Mouse (Mus musculus) embryonic facial prominence, embryonic 13.5 days (tissue): ENCODE data around the gene Faf1. TPM values are rescaled to one million over a fixed set of nuclear protein-coding genes. Genes with fewer than 3 reads are reported as not detected.

Experiments used
- ATAC-seq: fragments of 200-750 bp; cut with Nextera tagmentation; 2 replicates; pipeline ENCODE4 v1.8.0; 2017; ENCODE audit warnings: low read depth; ENCODE audit not compliant: insufficient number of reproducible peaks, insufficient read depth, low FRiP score, low TSS enrichment
- H3K27ac ChIP-seq: fragments of 300-500 bp; sonication (generic); 2 replicates; pipeline ENCODE4 v1.5.1; 2015; ENCODE audit warnings: moderate library complexity, mild to moderate bottlenecking, inconsistent platforms
- H3K27me3 ChIP-seq: fragments of 300-500 bp; sonication (generic); 2 replicates; pipeline ENCODE4 v1.6.1; 2015; ENCODE audit warnings: mild to moderate bottlenecking, inconsistent platforms
- H3K36me3 ChIP-seq: fragments of 300-500 bp; sonication (generic); 2 replicates; pipeline ENCODE4 v1.6.1; 2015; ENCODE audit warnings: mild to moderate bottlenecking, inconsistent platforms
- H3K4me1 ChIP-seq: fragments of 300-500 bp; sonication (generic); 2 replicates; pipeline ENCODE4 v1.6.1; 2015; ENCODE audit warnings: inconsistent platforms
- H3K4me2 ChIP-seq: fragments of 300-500 bp; sonication (generic); 2 replicates; pipeline ENCODE4 v1.6.1; 2015; ENCODE audit warnings: moderate library complexity, mild to moderate bottlenecking, inconsistent platforms
- H3K4me3 ChIP-seq: fragments of 300-500 bp; sonication (generic); 2 replicates; pipeline ENCODE4 v1.5.1; 2015; ENCODE audit warnings: mild to moderate bottlenecking, inconsistent platforms
- H3K9ac ChIP-seq: fragments of 300-500 bp; sonication (generic); 2 replicates; pipeline ENCODE4 v1.6.1; 2015; ENCODE audit warnings: mild to moderate bottlenecking, inconsistent platforms
- H3K9me3 ChIP-seq: fragments of 300-500 bp; sonication (generic); 2 replicates; pipeline ENCODE4 v1.6.1; 2016; ENCODE audit warnings: inconsistent platforms
- WGBS: fragments of 180-500 bp; shearing (Covaris S2); methylation state at CpG from one replicate; pipeline ENCODE4 v1.1.7; 2015; ENCODE audit warnings: mixed read lengths; 5-methylcytosine and 5-hydroxymethylcytosine counted together
- polyA plus RNA-seq: library from polyadenylated mRNA; unstranded; fragments of >200 nt; fragmentation: Nextera tagmentation; extraction: Ambion mirVana; gene quantifications from 2 replicates; pipeline ENCODE4 v1.2.1, GENCODE M21; 2015

Faf1 gene
- polyA plus RNA-seq, 1 experiment from 2014 or later: 27.5 TPM

- WGBS: 6% methylated on average over 4 of the region's 4 CpGs
- Histone ChIP-seq H3K9me3 (no peaks in the 10 kb centered on the region), H3K27ac (no peak overlapping the region), H3K36me3 (no peaks in the 10 kb centered on the region), H3K9ac (no peak overlapping the region), H3K4me1 (peaks cover 12% of the 10 kb centered on the region), H3K4me3 (no peak overlapping the region), H3K27me3 (peaks cover 73% of the 10 kb centered on the region), H3K4me2 (no peak overlapping the region)
- ATAC-seq: no peak
These were observed 20.1 kb upstream of the Faf1 start for GRCm38 (mm10) chr4:109656301-109656700.

- peak; percentile 71; the same call in 1 of the 2 replicates for ATAC-seq
- H3K36me3 ChIP-seq: no peaks in the 10 kb centered on the region
- 0% methylated on average over 47 of the region's 53 CpGs for WGBS
- peaks cover 76% of the 10 kb centered on the region for H3K27me3 ChIP-seq
- H3K9ac ChIP-seq: peak overlapping the region; percentile 55
- no peaks in the 10 kb centered on the region for H3K9me3 ChIP-seq
- H3K4me1 ChIP-seq: peaks cover 12% of the 10 kb centered on the region
- H3K4me3 ChIP-seq: peak overlapping the region; percentile 38
- H3K27ac ChIP-seq: no peak overlapping the region
- H3K4me2 ChIP-seq: peak overlapping the region; percentile 63
These were observed 19.2 kb upstream of the Faf1 start for GRCm38 (mm10) chr4:109657021-109657850.

DNA sequence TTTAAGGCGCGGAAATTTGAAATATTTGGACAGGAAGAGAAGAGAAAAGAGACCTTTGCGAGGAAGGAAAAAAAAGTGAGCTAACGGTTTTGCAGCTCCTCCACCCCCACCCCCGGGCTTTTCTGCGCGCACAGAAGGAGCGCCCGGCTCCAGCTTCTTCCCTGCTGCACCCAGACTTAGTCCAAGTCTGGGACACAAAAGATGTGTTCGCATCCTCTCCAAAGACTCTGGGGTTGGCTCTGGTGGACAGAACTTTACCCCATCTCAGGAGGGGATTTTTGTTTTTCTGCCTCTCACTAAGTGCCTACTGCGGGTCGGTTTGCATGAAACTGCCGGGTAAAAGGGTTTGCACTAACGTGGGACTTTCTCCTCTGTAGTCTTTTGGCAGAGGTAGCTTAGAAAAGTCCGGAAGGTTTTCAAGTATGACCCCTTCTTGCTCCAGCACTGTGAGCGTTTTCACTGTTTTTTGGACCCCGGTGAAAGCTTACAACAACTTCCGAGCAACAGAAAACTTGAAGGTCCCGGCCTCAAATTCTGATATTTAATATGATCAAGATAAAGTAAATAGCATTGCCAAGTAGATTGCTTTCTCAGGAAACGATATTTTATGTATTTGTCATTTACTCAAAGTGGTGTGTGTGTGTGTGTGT, 18.4 kb upstream of the Faf1 start:
- Histone ChIP-seq H3K4me3 (peak overlapping the region; percentile 38), H3K9me3 (no peaks in the 10 kb centered on the region), H3K9ac (peak overlapping the region; percentile 55; the same call in 1 of the 2 replicates), H3K27ac (no peak overlapping the region), H3K4me1 (peaks cover 12% of the 10 kb centered on the region), H3K36me3 (no peaks in the 10 kb centered on the region), H3K4me2 (peak overlapping the region; percentile 63), H3K27me3 (peaks cover 79% of the 10 kb centered on the region)
- 1% methylated on average over 20 of the region's 20 CpGs for WGBS
- no peak for ATAC-seq

- H3K4me2 ChIP-seq: no peak overlapping the region
- H3K36me3 ChIP-seq: no peaks in the 10 kb centered on the region
- peaks cover 12% of the 10 kb centered on the region for H3K4me1 ChIP-seq
- H3K4me3 ChIP-seq: no peak overlapping the region
- no peaks in the 10 kb centered on the region for H3K9me3 ChIP-seq
- no peak overlapping the region for H3K9ac ChIP-seq
- H3K27ac ChIP-seq: no peak overlapping the region
- peaks cover 78% of the 10 kb centered on the region for H3K27me3 ChIP-seq
- 7% methylated on average over 8 of the region's 8 CpGs for WGBS
- ATAC-seq: no peak
These were observed 17.6 kb upstream of the Faf1 start for GRCm38 (mm10) chr4:109658826-109659225.

GRCm38 (mm10) chr4:109659571-109659970, 16.8 kb upstream of the Faf1 start:
- H3K9ac ChIP-seq: no peak overlapping the region
- H3K27ac ChIP-seq: no peak overlapping the region
- peaks cover 82% of the 10 kb centered on the region for H3K27me3 ChIP-seq
- H3K36me3 ChIP-seq: no peaks in the 10 kb centered on the region
- H3K9me3 ChIP-seq: no peaks in the 10 kb centered on the region
- peaks cover 17% of the 10 kb centered on the region for H3K4me1 ChIP-seq
- WGBS: 17% methylated on average over 2 of the region's 2 CpGs
- no peak overlapping the region for H3K4me2 ChIP-seq
- ATAC-seq: no peak
- no peak overlapping the region for H3K4me3 ChIP-seq

DNA sequence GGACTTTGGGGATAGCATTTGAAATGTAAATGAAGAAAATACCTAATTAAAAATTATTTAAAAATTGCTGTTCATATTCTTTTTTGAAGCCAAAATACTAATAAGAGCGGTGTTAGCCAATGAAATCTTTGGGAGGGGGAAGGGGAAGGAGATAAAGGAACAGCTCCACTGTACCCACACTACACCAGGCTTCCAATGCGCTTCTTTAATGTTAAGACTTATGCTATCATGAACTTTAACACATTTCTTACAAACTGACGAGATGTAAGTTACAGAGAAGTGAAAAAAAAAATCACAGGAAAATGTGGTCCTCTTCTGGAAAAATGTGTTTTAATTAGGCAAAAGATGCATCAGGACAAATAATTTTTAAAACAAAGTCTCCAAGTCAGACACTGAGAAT, 15.8 kb upstream of the Faf1 start:
- Histone ChIP-seq H3K36me3 (no peaks in the 10 kb centered on the region), H3K27ac (no peak overlapping the region), H3K9me3 (no peaks in the 10 kb centered on the region), H3K4me3 (no peak overlapping the region), H3K4me2 (no peak overlapping the region), H3K4me1 (peaks cover 25% of the 10 kb centered on the region), H3K9ac (no peak overlapping the region), H3K27me3 (peaks cover 82% of the 10 kb centered on the region)
- no peak for ATAC-seq
- 20% methylated on average over 3 of the region's 3 CpGs for WGBS

DNA sequence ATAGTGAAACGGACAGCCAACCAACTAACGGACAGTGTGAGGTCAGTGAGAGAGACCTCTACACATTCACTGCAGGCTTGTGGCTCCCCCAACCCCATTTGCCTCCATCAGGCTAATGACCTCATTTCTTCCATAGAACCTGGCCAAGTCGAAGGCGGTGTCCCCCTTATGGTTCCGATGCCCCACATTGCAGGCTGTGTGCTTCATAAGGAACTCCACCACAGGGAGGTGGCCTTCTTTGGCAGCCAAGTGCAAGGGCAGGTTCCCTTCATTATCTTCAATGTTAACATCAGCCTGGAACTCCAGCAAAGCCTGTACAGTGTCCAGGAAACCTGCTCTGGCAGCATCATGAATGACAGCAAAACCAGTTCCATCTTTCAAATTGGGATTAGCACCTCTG, 15.2 kb upstream of the Faf1 start:
- Histone ChIP-seq H3K36me3 (no peaks in the 10 kb centered on the region), H3K27me3 (peaks cover 78% of the 10 kb centered on the region), H3K4me1 (peaks cover 27% of the 10 kb centered on the region), H3K27ac (no peak overlapping the region), H3K4me2 (no peak overlapping the region), H3K9me3 (no peaks in the 10 kb centered on the region), H3K9ac (no peak overlapping the region), H3K4me3 (no peak overlapping the region)
- no peak for ATAC-seq
- WGBS: 12% methylated on average over 5 of the region's 5 CpGs

DNA sequence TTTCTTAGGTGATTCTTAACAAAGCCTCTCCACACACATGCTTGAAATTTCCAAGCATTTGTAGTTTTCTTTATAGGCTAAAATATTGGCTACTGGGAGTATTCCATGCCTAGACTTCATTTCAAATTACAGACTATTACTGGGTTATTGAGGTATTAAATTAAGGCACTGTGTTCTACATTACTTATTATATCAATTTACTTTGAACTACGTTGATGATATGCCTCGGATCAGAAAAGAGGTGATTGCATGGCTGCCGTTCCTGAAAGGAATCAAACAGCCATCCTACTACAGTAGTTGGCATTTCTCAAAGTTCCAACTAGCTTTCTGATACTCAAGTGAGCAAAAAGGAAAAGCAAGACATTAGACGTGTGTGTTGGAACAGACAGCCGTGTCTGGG, 14.1 kb upstream of the Faf1 start:
- Histone ChIP-seq H3K36me3 (no peaks in the 10 kb centered on the region), H3K4me2 (no peak overlapping the region), H3K4me3 (no peak overlapping the region), H3K9me3 (no peaks in the 10 kb centered on the region), H3K27ac (no peak overlapping the region), H3K9ac (no peak overlapping the region), H3K4me1 (peaks cover 22% of the 10 kb centered on the region), H3K27me3 (peaks cover 67% of the 10 kb centered on the region)
- 10% methylated on average over 5 of the region's 5 CpGs for WGBS
- no peak for ATAC-seq

- no peak for ATAC-seq
- no peak overlapping the region for H3K27ac ChIP-seq
- no peaks in the 10 kb centered on the region for H3K36me3 ChIP-seq
- no peaks in the 10 kb centered on the region for H3K9me3 ChIP-seq
- H3K4me3 ChIP-seq: peak overlapping the region; percentile 78
- H3K9ac ChIP-seq: no peak overlapping the region
- H3K4me2 ChIP-seq: peak overlapping the region; percentile 98
- H3K27me3 ChIP-seq: peaks cover 49% of the 10 kb centered on the region
- H3K4me1 ChIP-seq: peaks cover 15% of the 10 kb centered on the region; the same call in 1 of the 2 replicates
- WGBS: 6% methylated on average over 5 of the region's 5 CpGs
These were observed 12.3 kb upstream of the Faf1 start for GRCm38 (mm10) chr4:109664091-109664490.

GRCm38 (mm10) chr4:109665101-109665981, 11.0 kb upstream of the Faf1 start:
- Histone ChIP-seq H3K9ac (peak overlapping the region; percentile 91), H3K4me3 (peak overlapping the region; percentile 78), H3K9me3 (no peaks in the 10 kb centered on the region), H3K4me2 (peak overlapping the region; percentile 98), H3K4me1 (peaks cover 15% of the 10 kb centered on the region; the same call in 1 of the 2 replicates), H3K36me3 (no peaks in the 10 kb centered on the region), H3K27me3 (peaks cover 38% of the 10 kb centered on the region), H3K27ac (peak overlapping the region; percentile 91; the same call in 1 of the 2 replicates)
- WGBS: under 1% methylated on average over 49 of the region's 49 CpGs
- no peak for ATAC-seq

DNA sequence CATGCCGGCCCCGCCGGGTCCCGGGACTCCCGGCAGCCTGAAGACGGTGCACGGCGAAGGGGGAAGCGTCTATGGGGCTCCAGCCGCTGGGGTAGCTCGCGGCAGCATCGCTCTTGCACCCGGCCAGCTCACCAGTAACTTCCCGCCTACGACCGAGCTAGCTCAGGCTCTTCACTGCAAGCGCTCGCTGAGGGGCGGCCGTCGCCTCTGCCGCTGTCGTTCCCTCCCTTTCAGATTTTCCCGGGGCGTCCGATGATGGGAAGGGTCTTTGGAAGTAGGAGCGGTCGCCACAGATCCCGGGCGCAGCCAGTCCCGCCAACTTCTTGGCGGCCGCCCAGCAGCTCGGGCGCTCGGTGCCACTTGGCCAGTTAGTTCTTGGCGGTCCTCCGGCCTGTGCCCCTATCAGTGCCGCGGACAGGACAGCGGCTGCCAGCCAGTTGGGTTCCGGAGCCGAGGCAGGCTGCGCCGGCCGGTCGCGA, 10.4 kb upstream of the Faf1 start:
- Histone ChIP-seq H3K27me3 (peaks cover 34% of the 10 kb centered on the region), H3K4me3 (peak overlapping the region; percentile 78), H3K36me3 (no peaks in the 10 kb centered on the region), H3K9me3 (no peaks in the 10 kb centered on the region), H3K4me2 (peak overlapping the region; percentile 98), H3K4me1 (peaks cover 15% of the 10 kb centered on the region; the same call in 1 of the 2 replicates), H3K9ac (peak overlapping the region; percentile 91), H3K27ac (peak overlapping the region; percentile 91; the same call in 1 of the 2 replicates)
- under 1% methylated on average over 49 of the region's 49 CpGs for WGBS
- ATAC-seq: no peak; the same call in 1 of the 2 replicates
